Mouse (Mus musculus) ES-Bruce4 (cell line): Measurements from ENCODE around the gene Serpinb13. TPM values are rescaled to one million over a fixed set of nuclear protein-coding genes. Genes with fewer than 3 reads are reported as not detected.

Experiments used
- H3K27ac ChIP-seq: 2 replicates; pipeline ENCODE4 v1.5.1; 2012; ENCODE audit warnings: low read length, inconsistent platforms; ENCODE audit not compliant: insufficient read depth
- H3K27me3 ChIP-seq: 2 replicates; pipeline ENCODE4 v1.6.1; 2012; ENCODE audit warnings: mild to moderate bottlenecking, low read length, inconsistent platforms; ENCODE audit not compliant: control insufficient read depth, poor library complexity, insufficient read depth, severe bottlenecking
- H3K36me3 ChIP-seq: 2 replicates; pipeline ENCODE4 v1.6.1; 2012; ENCODE audit warnings: inconsistent platforms, mild to moderate bottlenecking, low read length, moderate library complexity; ENCODE audit not compliant: control insufficient read depth, poor library complexity, insufficient read depth, severe bottlenecking
- H3K4me1 ChIP-seq: one replicate; pipeline ENCODE4 v1.8.1; 2011; ENCODE audit warnings: low read length; ENCODE audit not compliant: control insufficient read depth, insufficient read depth
- H3K4me3 ChIP-seq: 2 replicates; pipeline ENCODE4 v1.5.1; 2011; ENCODE audit warnings: low read depth, mild to moderate bottlenecking, low read length
- H3K9ac ChIP-seq: 2 replicates; pipeline ENCODE4 v1.6.1; 2012; ENCODE audit warnings: low read depth, mild to moderate bottlenecking, inconsistent platforms; ENCODE audit not compliant: poor library complexity, severe bottlenecking
- H3K9me3 ChIP-seq: replicated peaks from 2 replicates; pipeline ENCODE4 v1.6.1; 2012; ENCODE audit warnings: mild to moderate bottlenecking, low read length, inconsistent platforms; ENCODE audit not compliant: control insufficient read depth, poor library complexity, insufficient read depth, severe bottlenecking
- CTCF ChIP-seq: IDR thresholded peaks from one replicate; pipeline ENCODE4 v1.8.1; 2011; ENCODE audit warnings: low read depth, low read length
- EP300 ChIP-seq: IDR thresholded peaks from 2 replicates; pipeline ENCODE4 v1.6.1; 2011; ENCODE audit warnings: low read depth, low read length; ENCODE audit not compliant: insufficient read depth
- POLR2A ChIP-seq: IDR thresholded peaks from one replicate; pipeline ENCODE4 v1.8.1; 2011; ENCODE audit warnings: low read length; ENCODE audit not compliant: insufficient read depth
- polyA plus RNA-seq: library from polyadenylated mRNA; stranded (reverse); fragments of >200 nt; gene quantifications from 2 replicates; pipeline ENCODE4 v1.2.4, GENCODE M21; 2011; ENCODE audit warnings: low read depth; ENCODE audit not compliant: missing spikeins, insufficient read depth, insufficient read length

Gene Serpinb13
- polyA plus RNA-seq, 1 experiment = not detected

- no peak overlapping the region for H3K4me3 ChIP-seq
- H3K36me3 ChIP-seq = no peaks in the 10 kb centered on the region
- no peaks in the 10 kb centered on the region for H3K27me3 ChIP-seq
- H3K4me1 ChIP-seq = no peaks in the 10 kb centered on the region
- H3K9me3 ChIP-seq = no peaks in the 10 kb centered on the region
- TF ChIP-seq CTCF = peak; percentile 55
- no peak for TF ChIP-seq POLR2A
- H3K9ac ChIP-seq = no peak overlapping the region
- H3K27ac ChIP-seq = no peak overlapping the region
Measured at GRCm38 (mm10) chr1:106961023-106961422, 19.8 kb upstream of the Serpinb13 start.

- Histone ChIP-seq H3K9me3 (no peaks in the 10 kb centered on the region), H3K27me3 (no peaks in the 10 kb centered on the region), H3K36me3 (no peaks in the 10 kb centered on the region), H3K9ac (no peak overlapping the region), H3K27ac (no peak overlapping the region), H3K4me3 (no peak overlapping the region), H3K4me1 (no peaks in the 10 kb centered on the region)
- no peak for TF ChIP-seq POLR2A
- no peak for TF ChIP-seq CTCF
- no peak for TF ChIP-seq EP300
Measured at GRCm38 (mm10) chr1:106983092-106983491, 2.3 kb downstream of the Serpinb13 start.

- TF ChIP-seq EP300 (no peak), POLR2A (no peak), CTCF (no peak)
- no peaks in the 10 kb centered on the region for H3K27me3 ChIP-seq
- H3K27ac ChIP-seq = no peak overlapping the region
- H3K4me1 ChIP-seq = no peaks in the 10 kb centered on the region
- no peak overlapping the region for H3K4me3 ChIP-seq
- H3K36me3 ChIP-seq = no peaks in the 10 kb centered on the region
- no peak overlapping the region for H3K9ac ChIP-seq
- H3K9me3 ChIP-seq = no peaks in the 10 kb centered on the region
Measured at GRCm38 (mm10) chr1:106983865-106984264, 3.1 kb downstream of the Serpinb13 start.

GRCm38 (mm10) chr1:107000424-107000823, 19.6 kb downstream of the Serpinb13 start:
- no peak overlapping the region for H3K4me3 ChIP-seq
- TF ChIP-seq POLR2A = no peak
- TF ChIP-seq EP300 = no peak
- no peak for TF ChIP-seq CTCF
- no peaks in the 10 kb centered on the region; the same call in 1 of the 2 replicates for H3K27me3 ChIP-seq
- H3K36me3 ChIP-seq = no peaks in the 10 kb centered on the region
- H3K4me1 ChIP-seq = no peaks in the 10 kb centered on the region
- no peaks in the 10 kb centered on the region for H3K9me3 ChIP-seq
- no peak overlapping the region for H3K27ac ChIP-seq
- H3K9ac ChIP-seq = no peak overlapping the region

- no peak overlapping the region for H3K4me3 ChIP-seq
- H3K27ac ChIP-seq = no peak overlapping the region
- no peaks in the 10 kb centered on the region for H3K4me1 ChIP-seq
- no peaks in the 10 kb centered on the region for H3K27me3 ChIP-seq
- no peak overlapping the region for H3K9ac ChIP-seq
- TF ChIP-seq EP300 = no peak
- no peak for TF ChIP-seq POLR2A
- H3K9me3 ChIP-seq = no peaks in the 10 kb centered on the region
- H3K36me3 ChIP-seq = no peaks in the 10 kb centered on the region
Measured at GRCm38 (mm10) chr1:107001754-107002153, 21.0 kb downstream of the Serpinb13 start.

GRCm38 (mm10) chr1:107006316-107006715, 25.5 kb downstream of the Serpinb13 start:
- Histone ChIP-seq H3K4me1 (no peaks in the 10 kb centered on the region), H3K9me3 (no peaks in the 10 kb centered on the region), H3K9ac (no peak overlapping the region), H3K36me3 (no peaks in the 10 kb centered on the region), H3K27ac (no peak overlapping the region), H3K27me3 (no peaks in the 10 kb centered on the region), H3K4me3 (no peak overlapping the region)
- no peak for TF ChIP-seq POLR2A
- no peak for TF ChIP-seq EP300
- no peak for TF ChIP-seq CTCF
